Mouse (Mus musculus) lung, postnatal 0 days (tissue): ENCODE measurements around the gene Arvcf.

Source experiments
- CTCF ChIP-seq: IDR thresholded peaks from 2 replicates; pipeline ENCODE4 v1.5.1; 2016; ENCODE audit warnings: antibody characterized with exemption, mild to moderate bottlenecking
- EP300 ChIP-seq: IDR thresholded peaks from 2 replicates; pipeline ENCODE4 v1.6.1; 2016; ENCODE audit warnings: antibody characterized with exemption, mild to moderate bottlenecking, control low read depth

GRCm38 (mm10) chr16:18430641-18431212, 82.7 kb downstream of the Arvcf start:
- TF ChIP-seq CTCF (no peak), EP300 (no peak)
